Mouse (Mus musculus) c-Kit-positive CD71-positive TER-119-negative erythroid progenitor cells, embryonic 14.5 days (primary cell): ENCODE measurements at regions not wholly inside any gene's neighbourhood (a gene's known extent, or its start where the extent isn't known, plus 50 kb on each side); places are given as distances from the start of the nearest gene placed in this dataset.

Experiments used
- DNase-seq: peaks from one replicate; pipeline ENCODE4 v3.0.0-alpha.2; 2013; ENCODE audit warnings: low read depth

GRCm38 (mm10) chr11:22644010-22644625, 132.2 kb downstream of the Tmem17 start:
- DNase-seq = no peak

- DNase-seq = no peak
Observed at GRCm38 (mm10) chr11:22644877-22645276, 133.0 kb downstream of the Tmem17 start.

GRCm38 (mm10) chr11:22646192-22646936, 134.5 kb downstream of the Tmem17 start:
- DNase-seq = no peak

- DNase-seq = no peak
Observed at GRCm38 (mm10) chr11:22648275-22648674, 136.4 kb downstream of the Tmem17 start.

- no peak for DNase-seq
Observed at GRCm38 (mm10) chr11:22650771-22651170, 138.9 kb downstream of the Tmem17 start.

- DNase-seq = no peak
Observed at GRCm38 (mm10) chr11:22651313-22651712, 139.4 kb downstream of the Tmem17 start.

GRCm38 (mm10) chr11:22651911-22652310, 140.0 kb downstream of the Tmem17 start:
- no peak for DNase-seq

GRCm38 (mm10) chr11:22652931-22653330, 141.0 kb downstream of the Tmem17 start:
- DNase-seq = no peak

GRCm38 (mm10) chr11:22653366-22653765, 141.5 kb downstream of the Tmem17 start:
- DNase-seq = no peak

GRCm38 (mm10) chr11:22657635-22658034, 145.7 kb downstream of the Tmem17 start:
- DNase-seq = no peak

- DNase-seq = no peak
Observed at GRCm38 (mm10) chr11:22661072-22661471, 149.2 kb downstream of the Tmem17 start.

- DNase-seq = no peak
Observed at GRCm38 (mm10) chr11:22661713-22662551, 150.0 kb downstream of the Tmem17 start.

GRCm38 (mm10) chr11:22665978-22666377, 154.1 kb downstream of the Tmem17 start:
- DNase-seq = no peak

- no peak for DNase-seq
Observed at GRCm38 (mm10) chr11:22666378-22666777, 154.5 kb downstream of the Tmem17 start.

GRCm38 (mm10) chr11:22668220-22668619, 156.3 kb downstream of the Tmem17 start:
- no peak for DNase-seq

GRCm38 (mm10) chr11:22669267-22669666, 157.4 kb downstream of the Tmem17 start:
- DNase-seq = no peak

- DNase-seq = no peak
Observed at GRCm38 (mm10) chr11:22671791-22672490, 160.1 kb downstream of the Tmem17 start.

- DNase-seq = no peak
Observed at GRCm38 (mm10) chr11:22675047-22675446, 163.2 kb downstream of the Tmem17 start.

GRCm38 (mm10) chr11:22675754-22676153, 163.9 kb downstream of the Tmem17 start:
- DNase-seq = no peak

GRCm38 (mm10) chr11:22677337-22677736, 165.4 kb downstream of the Tmem17 start:
- no peak for DNase-seq

GRCm38 (mm10) chr11:22684576-22684975, 172.7 kb downstream of the Tmem17 start:
- no peak for DNase-seq

GRCm38 (mm10) chr11:22690829-22691228, 169.9 kb downstream of the B3gnt2 start:
- DNase-seq = no peak
